Mouse (Mus musculus): ENCODE results near the gene Acsm4. TPM values are rescaled to one million over a fixed set of nuclear protein-coding genes. Genes with fewer than 3 reads are reported as not detected.

Acsm4 gene
- polyA plus RNA-seq, 1 experiment from 2014 or later = not detected

GRCm38 (mm10) chr7:119748761-119749160 lies 58.9 kb downstream of the Acsm4 start:
- no peaks in the 10 kb centered on the region for H3K9me3 ChIP-seq (replicated peaks; ENCODE audit: control insufficient read depth, low read length)
- H3K4me3 ChIP-seq (replicated peaks; ENCODE audit: low read length) = no peak overlapping the region
- no peak overlapping the region for H3K27ac ChIP-seq (ENCODE audit: low read length)
- WGBS = 55% methylated on average over 2 of the region's 2 CpGs
- no peaks in the 10 kb centered on the region for H3K36me3 ChIP-seq (ENCODE audit: control insufficient read depth, insufficient read depth, low read length)
- ATAC-seq (ENCODE audit: insufficient read depth, low FRiP score) = no peak
- H3K9ac ChIP-seq (ENCODE audit: low read length) = no peak overlapping the region
- H3K4me1 ChIP-seq (ENCODE audit: control insufficient read depth, insufficient read depth, low read length) = no peaks in the 10 kb centered on the region
- H3K27me3 ChIP-seq (ENCODE audit: control insufficient read depth, insufficient read depth, low read length) = no peaks in the 10 kb centered on the region
- H3K4me2 ChIP-seq (ENCODE audit: low read depth, low read length) = no peak overlapping the region

- ATAC-seq (ENCODE audit: insufficient read depth, low FRiP score) = no peak
- Histone ChIP-seq H3K4me2 (ENCODE audit: low read depth, low read length) (no peak overlapping the region), H3K36me3 (ENCODE audit: control insufficient read depth, insufficient read depth, low read length) (no peaks in the 10 kb centered on the region), H3K27me3 (ENCODE audit: control insufficient read depth, insufficient read depth, low read length) (no peaks in the 10 kb centered on the region), H3K4me3 (replicated peaks; ENCODE audit: low read length) (no peak overlapping the region), H3K9ac (ENCODE audit: low read length) (no peak overlapping the region), H3K27ac (ENCODE audit: low read length) (no peak overlapping the region), H3K9me3 (replicated peaks; ENCODE audit: control insufficient read depth, low read length) (no peaks in the 10 kb centered on the region), H3K4me1 (ENCODE audit: control insufficient read depth, insufficient read depth, low read length) (no peaks in the 10 kb centered on the region)
- WGBS = 51% methylated on average over 2 of the region's 2 CpGs
Observed at GRCm38 (mm10) chr7:119749942-119750341, 60.1 kb downstream of the Acsm4 start.

GRCm38 (mm10) chr7:119753696-119754095 lies 63.9 kb downstream of the Acsm4 start:
- H3K9me3 ChIP-seq (replicated peaks; ENCODE audit: control insufficient read depth, low read length) = no peaks in the 10 kb centered on the region
- H3K4me3 ChIP-seq (replicated peaks; ENCODE audit: low read length) = no peak overlapping the region
- no peak for ATAC-seq (ENCODE audit: insufficient read depth, low FRiP score)
- 91% methylated on average over 1 of the region's 1 CpGs for WGBS
- H3K27ac ChIP-seq (ENCODE audit: low read length) = no peak overlapping the region
- H3K4me1 ChIP-seq (ENCODE audit: control insufficient read depth, insufficient read depth, low read length) = no peaks in the 10 kb centered on the region
- H3K36me3 ChIP-seq (ENCODE audit: control insufficient read depth, insufficient read depth, low read length) = no peaks in the 10 kb centered on the region
- no peaks in the 10 kb centered on the region for H3K27me3 ChIP-seq (ENCODE audit: control insufficient read depth, insufficient read depth, low read length)
- H3K4me2 ChIP-seq (ENCODE audit: low read depth, low read length) = no peak overlapping the region
- no peak overlapping the region for H3K9ac ChIP-seq (ENCODE audit: low read length)

- Histone ChIP-seq H3K4me2 (ENCODE audit: low read depth, low read length) (peak within 1 kb of the TSS; percentile 18), H3K36me3 (ENCODE audit: control insufficient read depth, insufficient read depth, low read length) (no peaks in the 10 kb centered on the region), H3K27ac (ENCODE audit: low read length) (no peak within 1 kb of the TSS; the same call in none of the 2 replicates), H3K9ac (ENCODE audit: low read length) (no peak within 1 kb of the TSS; the same call in 1 of the 2 replicates), H3K27me3 (ENCODE audit: control insufficient read depth, insufficient read depth, low read length) (no peaks in the 10 kb centered on the region), H3K4me3 (replicated peaks; ENCODE audit: low read length) (peak within 1 kb of the TSS; percentile 19), H3K9me3 (replicated peaks; ENCODE audit: control insufficient read depth, low read length) (no peaks in the 10 kb centered on the region), H3K4me1 (ENCODE audit: control insufficient read depth, insufficient read depth, low read length) (no peaks in the 10 kb centered on the region)
- 28% methylated on average over 11 of the region's 11 CpGs for WGBS
- ATAC-seq (ENCODE audit: insufficient read depth, low FRiP score) = peak; percentile 83
Observed at GRCm38 (mm10) chr7:119760527-119760951, 70.7 kb downstream of the Acsm4 start, which contains the start of gene Acsm3. TSS of gene Acsm3 (plus strand) at chr7:119760923.

- no peak overlapping the region for H3K9ac ChIP-seq (ENCODE audit: low read length)
- ATAC-seq (ENCODE audit: insufficient read depth, low FRiP score) = peak; percentile 76; the same call in 1 of the 2 replicates
- no peaks in the 10 kb centered on the region for H3K9me3 ChIP-seq (replicated peaks; ENCODE audit: control insufficient read depth, low read length)
- no peaks in the 10 kb centered on the region for H3K27me3 ChIP-seq (ENCODE audit: control insufficient read depth, insufficient read depth, low read length)
- 26% methylated on average over 4 of the region's 4 CpGs for WGBS
- no peak overlapping the region for H3K4me2 ChIP-seq (ENCODE audit: low read depth, low read length)
- no peaks in the 10 kb centered on the region for H3K36me3 ChIP-seq (ENCODE audit: control insufficient read depth, insufficient read depth, low read length)
- H3K4me3 ChIP-seq (replicated peaks; ENCODE audit: low read length) = no peak overlapping the region
- H3K27ac ChIP-seq (ENCODE audit: low read length) = peak overlapping the region; percentile 53; the same call in 1 of the 2 replicates
- no peaks in the 10 kb centered on the region for H3K4me1 ChIP-seq (ENCODE audit: control insufficient read depth, insufficient read depth, low read length)
Observed at GRCm38 (mm10) chr7:119762166-119762697, 72.4 kb downstream of the Acsm4 start.

Other genes starting within 250 kb of the Acsm4 start
- 1.1 and 1.2 TPM in 2 replicates for gene Gp2, start 230.7 kb upstream of the Acsm4 start, polyA plus RNA-seq (2015; fragmentation: Nextera tagmentation; extraction: Ambion mirVana)
- gene Umod, start 210.7 kb upstream of the Acsm4 start, polyA plus RNA-seq (2015; fragmentation: Nextera tagmentation; extraction: Ambion mirVana) = not detected in 2 replicates
- gene Acsm5, start 170.6 kb upstream of the Acsm4 start, polyA plus RNA-seq (2015; fragmentation: Nextera tagmentation; extraction: Ambion mirVana) = not detected in 2 replicates
- not detected in 2 replicates for gene Pdilt, start 166.5 kb upstream of the Acsm4 start, polyA plus RNA-seq (2015; fragmentation: Nextera tagmentation; extraction: Ambion mirVana)
- not detected in 2 replicates for gene Acsm2, start 135.7 kb upstream of the Acsm4 start, polyA plus RNA-seq (2015; fragmentation: Nextera tagmentation; extraction: Ambion mirVana)
- gene Acsm1, start 83.0 kb upstream of the Acsm4 start, polyA plus RNA-seq (2015; fragmentation: Nextera tagmentation; extraction: Ambion mirVana) = 0.25 and 0.56 TPM in 2 replicates
- 62.3 and 65.2 TPM in 2 replicates for gene Thumpd1, start 30.8 kb downstream of the Acsm4 start, polyA plus RNA-seq (2015; fragmentation: Nextera tagmentation; extraction: Ambion mirVana)
- gene Acsm3, start 70.9 kb downstream of the Acsm4 start, polyA plus RNA-seq (2015; fragmentation: Nextera tagmentation; extraction: Ambion mirVana) = 13.3 and 18.5 TPM in 2 replicates
- gene Rexo5, start 104.0 kb downstream of the Acsm4 start, polyA plus RNA-seq (2015; fragmentation: Nextera tagmentation; extraction: Ambion mirVana) = 17.8 and 25.6 TPM in 2 replicates
- 19.5 and 20.3 TPM in 2 replicates for gene Eri2, start 104.0 kb downstream of the Acsm4 start, polyA plus RNA-seq (2015; fragmentation: Nextera tagmentation; extraction: Ambion mirVana)
- 8.3 and 9.6 TPM in 2 replicates for gene Lyrm1, start 205.8 kb downstream of the Acsm4 start, polyA plus RNA-seq (2015; fragmentation: Nextera tagmentation; extraction: Ambion mirVana)
- 11.1 and 11.3 TPM in 2 replicates for gene Dcun1d3, start 206.3 kb downstream of the Acsm4 start, polyA plus RNA-seq (2015; fragmentation: Nextera tagmentation; extraction: Ambion mirVana)

All from stomach, embryonic 16.5 days (tissue).